Comparison of ENCODE assay signal across 22 mouse cellular contexts in the genomic region with DNA sequence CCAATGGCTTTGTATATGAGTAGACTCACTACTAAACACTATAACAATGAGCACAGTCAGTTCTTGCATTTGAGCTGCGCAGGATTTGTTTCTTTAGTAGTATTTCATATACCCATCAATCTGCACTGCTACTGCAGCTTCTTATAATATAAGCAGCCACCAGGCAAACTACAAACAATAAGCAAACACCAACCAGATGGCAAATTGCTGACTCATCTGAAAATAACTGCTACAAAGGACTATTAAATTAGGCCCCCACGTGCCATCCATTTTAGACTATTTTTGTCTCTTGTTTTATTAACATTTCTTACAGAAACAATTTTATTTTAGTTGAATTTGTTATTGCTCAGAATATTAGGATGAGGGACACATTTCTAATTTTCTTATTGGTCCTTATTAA.
"Had no signal": no experiment of that assay in that cellular context is flagged by ENCODE, and none has a peak within 500 bp of the region (broad histone marks: within the 10 kb centered on the region; RNA-seq: fewer than 3 reads in every experiment).

No protein-coding gene starts in this region.

- H3K4me2 ChIP-seq: limb, embryonic 13.5 days; liver, embryonic 12.5 days; liver, embryonic 15.5 days; lung, embryonic 15.5 days; midbrain, embryonic 13.5 days; neural tube, embryonic 13.5 days; stomach, embryonic 15.5 days had no signal

- H3K4me3 ChIP-seq: limb, embryonic 10.5 days; limb, embryonic 13.5 days; liver, embryonic 12.5 days; liver, embryonic 15.5 days; lung, embryonic 15.5 days; megakaryocyte, embryonic 14.5 days; midbrain, embryonic 10.5 days; midbrain, embryonic 13.5 days; myocyte; neural tube, embryonic 13.5 days; stomach, embryonic 15.5 days had no signal

- ATAC-seq: liver, embryonic 12.5 days; midbrain, embryonic 13.5 days; midbrain, embryonic 16.5 days had no signal

- H3K9me3 ChIP-seq: limb, embryonic 10.5 days; limb, embryonic 13.5 days; liver, embryonic 12.5 days; liver, embryonic 15.5 days; lung, embryonic 15.5 days; midbrain, embryonic 10.5 days; midbrain, embryonic 13.5 days; neural tube, embryonic 13.5 days; stomach, embryonic 15.5 days had no signal

- DNase-seq: kidney, adult 2 months; kidney, postnatal 25 days; liver; lung, adult 18-20 months; lung, postnatal 10 days; lung, postnatal 36 days; retina, postnatal 1 day; spleen, adult 18-20 months; thymus, postnatal 25 days had no signal

- H3K36me3 ChIP-seq: limb, embryonic 10.5 days; limb, embryonic 13.5 days; liver, embryonic 12.5 days; liver, embryonic 15.5 days; lung, embryonic 15.5 days; midbrain, embryonic 10.5 days; midbrain, embryonic 13.5 days; neural tube, embryonic 13.5 days; stomach, embryonic 15.5 days had no signal

- H3K9ac ChIP-seq: limb, embryonic 13.5 days; liver, embryonic 12.5 days; liver, embryonic 15.5 days; lung, embryonic 15.5 days; midbrain, embryonic 13.5 days; neural tube, embryonic 13.5 days; stomach, embryonic 15.5 days had no signal

- H3K27ac ChIP-seq: kidney, postnatal 0 days; limb, embryonic 10.5 days; limb, embryonic 13.5 days; liver, embryonic 12.5 days; liver, embryonic 15.5 days; lung, embryonic 15.5 days; midbrain, embryonic 10.5 days; midbrain, embryonic 13.5 days; neural tube, embryonic 13.5 days; stomach, embryonic 15.5 days had no signal

- H3K27me3 ChIP-seq: limb, embryonic 13.5 days; liver, embryonic 12.5 days; liver, embryonic 15.5 days; lung, embryonic 15.5 days; megakaryocyte, embryonic 14.5 days; midbrain, embryonic 13.5 days; neural tube, embryonic 13.5 days; stomach, embryonic 15.5 days had no signal

- H3K4me1 ChIP-seq: limb, embryonic 10.5 days; limb, embryonic 13.5 days; liver, embryonic 12.5 days; liver, embryonic 15.5 days; lung, embryonic 15.5 days; megakaryocyte, embryonic 14.5 days; midbrain, embryonic 10.5 days; midbrain, embryonic 13.5 days; neural tube, embryonic 13.5 days; stomach, embryonic 15.5 days had no signal
